Mouse (Mus musculus): ENCODE measurements around the gene Nell2. TPM values are rescaled to one million over a fixed set of nuclear protein-coding genes. Genes with fewer than 3 reads are reported as not detected.

The Nell2 gene
- polyA plus RNA-seq, 1 experiment from 2014 or later, result 247 TPM

- H3K27ac ChIP-seq (ENCODE audit: low read length), result no peak overlapping the region; the same call in 1 of the 2 replicates
- no peak for ATAC-seq
Observed at GRCm38 (mm10) chr15:95137018-95137810, 391.1 kb downstream of the Nell2 start.

GRCm38 (mm10) chr15:95135926-95136609, 392.3 kb downstream of the Nell2 start:
- no peak overlapping the region for H3K27ac ChIP-seq (ENCODE audit: low read length)
- H3K4me1 ChIP-seq (replicated peaks; ENCODE audit: control insufficient read depth, insufficient read depth, low read length), result peaks cover 11% of the 10 kb centered on the region
- no peaks in the 10 kb centered on the region for H3K27me3 ChIP-seq (replicated peaks; ENCODE audit: control insufficient read depth, insufficient read depth, low read length)
- H3K36me3 ChIP-seq (ENCODE audit: control insufficient read depth, insufficient read depth), result no peaks in the 10 kb centered on the region
- H3K4me3 ChIP-seq (replicated peaks; ENCODE audit: low read length), result no peak overlapping the region
- H3K4me2 ChIP-seq (ENCODE audit: low read length), result no peak overlapping the region
- ATAC-seq, result peak; percentile 61
- H3K9ac ChIP-seq (replicated peaks; ENCODE audit: low read depth, low read length), result no peak overlapping the region
- 85% methylated on average over 17 of the region's 17 CpGs for WGBS
- no peaks in the 10 kb centered on the region for H3K9me3 ChIP-seq (ENCODE audit: control insufficient read depth, low read length)

More at GRCm38 (mm10) chr15:95137018-95137810, 391.1 kb downstream of the Nell2 start:
- Histone ChIP-seq H3K36me3 (ENCODE audit: control insufficient read depth, insufficient read depth) (no peaks in the 10 kb centered on the region), H3K9ac (replicated peaks; ENCODE audit: low read depth, low read length) (no peak overlapping the region), H3K27me3 (replicated peaks; ENCODE audit: control insufficient read depth, insufficient read depth, low read length) (no peaks in the 10 kb centered on the region), H3K9me3 (ENCODE audit: control insufficient read depth, low read length) (no peaks in the 10 kb centered on the region), H3K4me1 (replicated peaks; ENCODE audit: control insufficient read depth, insufficient read depth, low read length) (peaks cover 11% of the 10 kb centered on the region), H3K4me2 (ENCODE audit: low read length) (no peak overlapping the region), H3K4me3 (replicated peaks; ENCODE audit: low read length) (no peak overlapping the region)
- WGBS, result 34% methylated on average over 10 of the region's 10 CpGs

- Histone ChIP-seq H3K36me3 (ENCODE audit: control insufficient read depth, insufficient read depth) (no peaks in the 10 kb centered on the region), H3K4me1 (replicated peaks; ENCODE audit: control insufficient read depth, insufficient read depth, low read length) (0 out of 2 replicates have a peak, but pooled peaks cover 2% of the 10 kb centered on the region), H3K27me3 (replicated peaks; ENCODE audit: control insufficient read depth, insufficient read depth, low read length) (no peaks in the 10 kb centered on the region), H3K27ac (ENCODE audit: low read length) (no peak overlapping the region), H3K4me2 (ENCODE audit: low read length) (no peak overlapping the region), H3K9me3 (ENCODE audit: control insufficient read depth, low read length) (no peaks in the 10 kb centered on the region), H3K9ac (replicated peaks; ENCODE audit: low read depth, low read length) (no peak overlapping the region), H3K4me3 (replicated peaks; ENCODE audit: low read length) (no peak overlapping the region)
- ATAC-seq, result no peak
- WGBS, result 68% methylated on average over 4 of the region's 4 CpGs
Observed at GRCm38 (mm10) chr15:95131401-95131800, 397.0 kb downstream of the Nell2 start.

GRCm38 (mm10) chr15:95108626-95109025, 419.7 kb downstream of the Nell2 start:
- Histone ChIP-seq H3K9ac (replicated peaks; ENCODE audit: low read depth, low read length) (no peak overlapping the region), H3K4me2 (ENCODE audit: low read length) (no peak overlapping the region), H3K9me3 (ENCODE audit: control insufficient read depth, low read length) (no peaks in the 10 kb centered on the region), H3K27ac (ENCODE audit: low read length) (no peak overlapping the region), H3K4me3 (replicated peaks; ENCODE audit: low read length) (no peak overlapping the region), H3K4me1 (replicated peaks; ENCODE audit: control insufficient read depth, insufficient read depth, low read length) (peaks cover 10% of the 10 kb centered on the region), H3K36me3 (ENCODE audit: control insufficient read depth, insufficient read depth) (no peaks in the 10 kb centered on the region), H3K27me3 (replicated peaks; ENCODE audit: control insufficient read depth, insufficient read depth, low read length) (no peaks in the 10 kb centered on the region)
- ATAC-seq, result no peak
- 77% methylated on average over 4 of the region's 4 CpGs for WGBS

- WGBS, result 38% methylated on average over 8 of the region's 8 CpGs
Observed at GRCm38 (mm10) chr15:95107246-95107809, 421.0 kb downstream of the Nell2 start.

GRCm38 (mm10) chr15:95101522-95101921, 426.8 kb downstream of the Nell2 start:
- H3K4me2 ChIP-seq (ENCODE audit: low read length), result no peak overlapping the region
- H3K4me1 ChIP-seq (replicated peaks; ENCODE audit: control insufficient read depth, insufficient read depth, low read length), result no peaks in the 10 kb centered on the region
- H3K36me3 ChIP-seq (ENCODE audit: control insufficient read depth, insufficient read depth), result no peaks in the 10 kb centered on the region
- no peak overlapping the region for H3K9ac ChIP-seq (replicated peaks; ENCODE audit: low read depth, low read length)
- no peaks in the 10 kb centered on the region for H3K27me3 ChIP-seq (replicated peaks; ENCODE audit: control insufficient read depth, insufficient read depth, low read length)
- no peaks in the 10 kb centered on the region for H3K9me3 ChIP-seq (ENCODE audit: control insufficient read depth, low read length)
- ATAC-seq, result no peak
- no peak overlapping the region for H3K4me3 ChIP-seq (replicated peaks; ENCODE audit: low read length)
- H3K27ac ChIP-seq (ENCODE audit: low read length), result no peak overlapping the region

More at GRCm38 (mm10) chr15:95107246-95107809, 421.0 kb downstream of the Nell2 start:
- Histone ChIP-seq H3K27ac (ENCODE audit: low read length) (no peak overlapping the region), H3K36me3 (ENCODE audit: control insufficient read depth, insufficient read depth) (no peaks in the 10 kb centered on the region), H3K4me3 (replicated peaks; ENCODE audit: low read length) (no peak overlapping the region), H3K9me3 (ENCODE audit: control insufficient read depth, low read length) (no peaks in the 10 kb centered on the region), H3K9ac (replicated peaks; ENCODE audit: low read depth, low read length) (no peak overlapping the region), H3K4me2 (ENCODE audit: low read length) (no peak overlapping the region), H3K27me3 (replicated peaks; ENCODE audit: control insufficient read depth, insufficient read depth, low read length) (no peaks in the 10 kb centered on the region), H3K4me1 (replicated peaks; ENCODE audit: control insufficient read depth, insufficient read depth, low read length) (peaks cover 10% of the 10 kb centered on the region)
- peak; percentile 26; the same call in 1 of the 2 replicates for ATAC-seq

GRCm38 (mm10) chr15:95100133-95100532, 428.2 kb downstream of the Nell2 start:
- H3K4me1 ChIP-seq (replicated peaks; ENCODE audit: control insufficient read depth, insufficient read depth, low read length), result no peaks in the 10 kb centered on the region
- H3K9ac ChIP-seq (replicated peaks; ENCODE audit: low read depth, low read length), result no peak overlapping the region
- no peak overlapping the region for H3K27ac ChIP-seq (ENCODE audit: low read length)
- no peak for ATAC-seq
- no peak overlapping the region for H3K4me3 ChIP-seq (replicated peaks; ENCODE audit: low read length)
- H3K36me3 ChIP-seq (ENCODE audit: control insufficient read depth, insufficient read depth), result no peaks in the 10 kb centered on the region
- H3K9me3 ChIP-seq (ENCODE audit: control insufficient read depth, low read length), result no peaks in the 10 kb centered on the region
- H3K4me2 ChIP-seq (ENCODE audit: low read length), result no peak overlapping the region
- H3K27me3 ChIP-seq (replicated peaks; ENCODE audit: control insufficient read depth, insufficient read depth, low read length), result no peaks in the 10 kb centered on the region
- WGBS, result 93% methylated on average over 7 of the region's 7 CpGs

GRCm38 (mm10) chr15:95085962-95086361, 442.4 kb downstream of the Nell2 start:
- Histone ChIP-seq H3K9ac (replicated peaks; ENCODE audit: low read depth, low read length) (no peak overlapping the region), H3K4me3 (replicated peaks; ENCODE audit: low read length) (no peak overlapping the region), H3K4me1 (replicated peaks; ENCODE audit: control insufficient read depth, insufficient read depth, low read length) (no peaks in the 10 kb centered on the region), H3K4me2 (ENCODE audit: low read length) (no peak overlapping the region), H3K9me3 (ENCODE audit: control insufficient read depth, low read length) (no peaks in the 10 kb centered on the region), H3K27me3 (replicated peaks; ENCODE audit: control insufficient read depth, insufficient read depth, low read length) (no peaks in the 10 kb centered on the region), H3K36me3 (ENCODE audit: control insufficient read depth, insufficient read depth) (no peaks in the 10 kb centered on the region), H3K27ac (ENCODE audit: low read length) (no peak overlapping the region)
- ATAC-seq, result no peak
- WGBS, result 68% methylated on average over 7 of the region's 7 CpGs

- Histone ChIP-seq H3K9ac (replicated peaks; ENCODE audit: low read depth, low read length) (no peak overlapping the region), H3K4me2 (ENCODE audit: low read length) (no peak overlapping the region), H3K9me3 (ENCODE audit: control insufficient read depth, low read length) (no peaks in the 10 kb centered on the region), H3K4me3 (replicated peaks; ENCODE audit: low read length) (no peak overlapping the region), H3K4me1 (replicated peaks; ENCODE audit: control insufficient read depth, insufficient read depth, low read length) (no peaks in the 10 kb centered on the region), H3K36me3 (ENCODE audit: control insufficient read depth, insufficient read depth) (no peaks in the 10 kb centered on the region), H3K27ac (ENCODE audit: low read length) (no peak overlapping the region), H3K27me3 (replicated peaks; ENCODE audit: control insufficient read depth, insufficient read depth, low read length) (no peaks in the 10 kb centered on the region)
- 69% methylated on average over 11 of the region's 11 CpGs for WGBS
- ATAC-seq, result no peak
Observed at GRCm38 (mm10) chr15:95081654-95082053, 446.7 kb downstream of the Nell2 start.
